Mouse (Mus musculus) hindbrain, postnatal 0 days (tissue): Measurements from ENCODE around the gene Fbxw8. TPM values are rescaled to one million over a fixed set of nuclear protein-coding genes. Genes with fewer than 3 reads are reported as not detected.
A peak's percentile ranks its signal among the peaks of the same experiment; 100 is the strongest.

Source experiments
- ATAC-seq: fragments of 200-750 bp; cut with Nextera tagmentation; 2 replicates; pipeline ENCODE4 v1.8.0; 2017; ENCODE audit warnings: mild to moderate bottlenecking, moderate TSS enrichment, moderate library complexity
- DNase-seq: peaks from one replicate; pipeline ENCODE4 v3.0.0-alpha.2; 2015; ENCODE audit warnings: low spot score
- H3K27ac ChIP-seq: fragments of 300-500 bp; sonication (generic); 2 replicates; pipeline ENCODE4 v1.5.1; 2014; ENCODE audit warnings: mild to moderate bottlenecking
- H3K27me3 ChIP-seq: fragments of 300-500 bp; sonication (generic); 2 replicates; pipeline ENCODE4 v1.6.1; 2014; ENCODE audit warnings: low read length, mixed read lengths; ENCODE audit not compliant: insufficient read depth
- H3K36me3 ChIP-seq: fragments of 300-500 bp; sonication (generic); 2 replicates; pipeline ENCODE4 v1.6.1; 2014; ENCODE audit warnings: low read length, mixed read lengths; ENCODE audit not compliant: insufficient read depth
- H3K4me1 ChIP-seq: fragments of 300-500 bp; sonication (generic); 2 replicates; pipeline ENCODE4 v1.6.1; 2014; ENCODE audit warnings: antibody characterized with exemption, low read length, mixed read lengths; ENCODE audit not compliant: insufficient read depth
- H3K4me2 ChIP-seq: fragments of 300-500 bp; sonication (generic); 2 replicates; pipeline ENCODE4 v1.6.1; 2014; ENCODE audit warnings: low read depth, mild to moderate bottlenecking, low read length, moderate library complexity, mixed read lengths
- H3K4me3 ChIP-seq: fragments of 300-500 bp; sonication (generic); 2 replicates; pipeline ENCODE4 v1.5.1; 2014; ENCODE audit warnings: low read length
- H3K9ac ChIP-seq: fragments of 300-500 bp; sonication (generic); replicated peaks from 2 replicates; pipeline ENCODE4 v1.6.1; 2014; ENCODE audit warnings: mild to moderate bottlenecking, low read length, moderate library complexity, mixed read lengths
- H3K9me3 ChIP-seq: fragments of 300-500 bp; sonication (generic); 2 replicates; pipeline ENCODE4 v1.6.1; 2016; ENCODE audit warnings: low read length, mixed read lengths
- CTCF ChIP-seq: IDR thresholded peaks from 2 replicates; pipeline ENCODE4 v1.5.1; 2016; ENCODE audit warnings: antibody characterized with exemption, control low read depth, low read depth
- WGBS: fragments of 180-500 bp; shearing (Covaris S2); extraction: QIAGEN DNeasy Blood & Tissue Kit; methylation state at CpG from one replicate; pipeline ENCODE4 v1.1.7; 2014; 5-methylcytosine and 5-hydroxymethylcytosine counted together
- polyA plus RNA-seq: library from polyadenylated mRNA; unstranded; fragments of >200 nt; fragmentation: Nextera tagmentation; extraction: Ambion mirVana; gene quantifications from 2 replicates; pipeline ENCODE4 v1.2.1, GENCODE M21; 2015
- total RNA-seq: library from RNA; depleted of rRNA; stranded (reverse); fragments of >200 nt; gene quantifications from 2 replicates; pipeline ENCODE4 v1.2.3, GENCODE M21; 2014; rRNA removed

Fbxw8 gene
- total and polyA plus RNA-seq, 2 experiments from 2014 or later: 18.0 to 57.5 TPM

DNA sequence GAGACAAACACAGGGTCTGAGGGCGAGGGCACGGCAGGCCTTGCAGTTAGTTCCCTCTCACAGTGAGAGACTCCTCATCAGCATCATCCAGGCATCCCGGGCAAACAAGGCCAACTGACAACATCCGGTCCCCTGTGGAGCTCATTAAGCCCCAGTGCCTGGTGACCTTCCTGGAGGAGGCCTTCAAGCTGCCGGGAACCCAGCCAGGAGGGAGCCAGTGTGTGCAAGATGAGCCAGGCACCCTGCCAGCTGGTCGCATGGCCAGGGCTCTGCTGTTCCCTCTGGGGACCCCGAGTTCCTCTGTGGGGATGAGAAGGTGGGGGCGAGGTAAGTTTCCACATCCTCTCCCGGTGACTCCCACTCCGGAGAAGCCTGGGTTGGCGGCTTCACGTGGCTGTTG is 140.2 kb downstream of the Fbxw8 start:
- Histone ChIP-seq H3K9ac (no peak overlapping the region), H3K9me3 (no peaks in the 10 kb centered on the region), H3K4me3 (no peak overlapping the region), H3K27me3 (no peaks in the 10 kb centered on the region), H3K4me1 (peaks cover 3% of the 10 kb centered on the region; the same call in 1 of the 2 replicates), H3K4me2 (no peak overlapping the region), H3K27ac (no peak overlapping the region), H3K36me3 (peaks cover 9% of the 10 kb centered on the region; the same call in 1 of the 2 replicates)
- TF ChIP-seq CTCF: no peak
- 16% methylated on average over 12 of the region's 12 CpGs for WGBS
- no peak for ATAC-seq
- DNase-seq: peak; percentile 77

Other genes with a start within 250 kb of the Fbxw8 start
- 194 and 198 TPM in 2 replicates for gene Fbxo21, start 178.7 kb downstream of the Fbxw8 start, total RNA-seq
- gene Fbxo21, start 178.7 kb downstream of the Fbxw8 start, polyA plus RNA-seq: 126 and 134 TPM in 2 replicates
- gene Tesc, start 127.7 kb downstream of the Fbxw8 start, total RNA-seq: 1.4 and 3.8 TPM in 2 replicates
- gene Tesc, start 127.7 kb downstream of the Fbxw8 start, polyA plus RNA-seq: 6.9 and 7.5 TPM in 2 replicates
- gene Hrk, start 9.2 kb upstream of the Fbxw8 start, total RNA-seq: 14.0 TPM in 2 replicates
- 4.3 and 4.6 TPM in 2 replicates for gene Hrk, start 9.2 kb upstream of the Fbxw8 start, polyA plus RNA-seq
- gene Rnft2, start 89.7 kb upstream of the Fbxw8 start, total RNA-seq: 108 and 114 TPM in 2 replicates
- 11.3 TPM in 2 replicates for gene Rnft2, start 89.7 kb upstream of the Fbxw8 start, polyA plus RNA-seq
- 30.4 and 31.9 TPM in 2 replicates for gene 2410131K14Rik, start 89.8 kb upstream of the Fbxw8 start, total RNA-seq
- 16.5 and 18.0 TPM in 2 replicates for gene 2410131K14Rik, start 89.8 kb upstream of the Fbxw8 start, polyA plus RNA-seq